Mouse (Mus musculus) embryo, embryonic 10.5 days (tissue): Measurements from ENCODE around the gene Smc5.
A peak's percentile ranks its signal among the peaks of the same experiment; 100 is the strongest.

Source experiments
- DNase-seq: peaks from one replicate; pipeline ENCODE4 v3.0.0-alpha.2; 2015; ENCODE audit warnings: low spot score

The Smc5 gene

GRCm38 (mm10) chr19:23188986-23189385, 84.7 kb downstream of the Smc5 start:
- no peak for DNase-seq

DNA sequence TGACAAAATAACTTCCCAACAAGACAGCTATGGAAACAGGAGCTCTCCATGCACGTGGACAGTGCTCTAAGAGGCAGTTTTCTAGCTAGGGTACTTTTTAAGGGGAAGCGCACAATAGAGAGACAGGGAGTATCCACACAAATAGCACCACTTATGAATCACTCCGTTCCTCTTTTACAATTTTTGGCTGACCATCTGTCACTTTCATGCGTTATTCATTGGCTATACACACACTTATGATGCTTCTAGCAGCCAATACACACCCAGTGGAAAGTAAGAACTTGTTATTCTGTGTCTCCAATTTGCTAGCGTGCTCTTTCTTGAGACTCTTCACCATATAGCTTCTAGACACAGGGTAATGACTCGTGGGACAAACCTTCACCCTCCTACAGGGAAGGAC, 86.0 kb downstream of the Smc5 start:
- no peak for DNase-seq

DNA sequence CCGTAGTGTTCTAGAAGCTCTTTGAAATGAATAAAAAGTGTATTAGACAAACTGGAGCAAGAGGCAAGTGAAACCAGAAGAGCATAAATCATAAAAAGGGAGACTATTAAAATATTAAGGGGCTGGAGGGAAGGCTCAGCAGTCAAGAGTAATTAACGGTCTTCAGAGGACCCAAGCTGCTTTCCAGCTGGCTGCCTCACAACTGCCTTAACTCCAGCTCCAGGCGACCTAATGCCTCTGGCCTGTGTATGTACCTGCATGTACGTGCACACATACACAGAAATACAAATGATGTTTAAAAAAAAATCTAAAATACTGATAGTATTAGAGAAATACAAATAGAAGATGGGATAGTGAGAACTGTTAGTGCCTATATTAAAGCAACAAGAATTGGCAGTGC, 89.6 kb downstream of the Smc5 start:
- no peak for DNase-seq

DNA sequence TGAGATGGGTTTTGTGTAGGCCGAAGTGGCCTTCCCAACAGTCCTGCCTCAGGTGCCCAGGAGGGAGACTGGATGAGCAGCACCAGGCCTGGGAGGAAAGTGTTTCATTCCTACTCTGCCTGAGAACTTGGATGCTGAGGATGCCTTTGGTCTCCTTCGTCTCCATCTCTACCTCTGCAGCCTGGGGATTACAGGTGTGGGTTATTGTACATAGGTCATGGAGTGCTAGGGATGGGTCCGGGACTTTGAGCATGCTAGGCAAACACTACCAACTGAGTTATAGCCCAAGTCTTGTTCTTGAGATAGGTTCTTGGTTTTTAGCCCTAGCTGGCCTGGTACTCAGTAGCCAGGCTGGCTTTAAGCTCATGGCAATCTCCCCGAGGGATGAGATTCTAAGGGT, 90.2 kb downstream of the Smc5 start:
- DNase-seq = no peak

- DNase-seq = no peak
Observed at GRCm38 (mm10) chr19:23178533-23178932, 95.2 kb downstream of the Smc5 start.

DNA sequence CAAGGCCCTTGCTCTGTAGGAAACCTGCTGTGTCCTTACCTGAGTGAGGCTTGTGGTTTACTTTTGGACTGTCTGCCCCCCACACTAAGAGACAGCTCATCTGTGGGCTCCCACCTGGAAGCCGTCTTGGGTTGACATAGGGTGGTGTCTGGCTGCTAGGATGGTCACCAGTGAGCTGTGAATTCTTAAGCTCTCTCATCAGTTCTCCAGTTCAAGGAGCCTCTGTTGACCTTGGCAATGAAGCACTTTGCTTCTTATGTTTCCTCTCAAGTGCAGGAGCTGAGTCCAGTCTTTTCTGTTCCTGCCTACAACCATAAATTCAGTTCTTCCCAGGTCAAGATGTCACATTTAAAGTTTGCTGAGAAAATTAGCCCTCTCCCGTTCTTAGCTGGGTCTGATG, 98.2 kb downstream of the Smc5 start:
- no peak for DNase-seq

DNA sequence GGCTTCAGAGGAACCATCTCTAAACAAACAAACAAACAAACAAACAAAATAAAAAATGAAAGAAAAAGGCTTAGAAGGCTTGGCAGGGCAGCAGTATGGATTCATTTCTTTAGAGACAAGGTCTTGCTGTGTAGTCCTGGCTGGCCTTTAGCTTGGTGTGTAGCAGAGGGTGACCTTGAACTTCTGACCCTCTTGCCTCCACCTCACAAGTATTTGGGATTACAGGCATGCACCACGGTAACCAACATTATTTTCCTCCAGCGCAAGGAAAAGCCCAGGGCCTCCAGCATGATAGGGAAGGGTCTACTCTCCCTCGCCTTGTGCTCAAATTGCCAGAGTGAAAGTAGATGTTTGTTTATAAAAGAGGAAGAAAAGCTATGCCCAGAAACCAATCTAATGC, 98.6 kb downstream of the Smc5 start:
- DNase-seq = no peak

DNA sequence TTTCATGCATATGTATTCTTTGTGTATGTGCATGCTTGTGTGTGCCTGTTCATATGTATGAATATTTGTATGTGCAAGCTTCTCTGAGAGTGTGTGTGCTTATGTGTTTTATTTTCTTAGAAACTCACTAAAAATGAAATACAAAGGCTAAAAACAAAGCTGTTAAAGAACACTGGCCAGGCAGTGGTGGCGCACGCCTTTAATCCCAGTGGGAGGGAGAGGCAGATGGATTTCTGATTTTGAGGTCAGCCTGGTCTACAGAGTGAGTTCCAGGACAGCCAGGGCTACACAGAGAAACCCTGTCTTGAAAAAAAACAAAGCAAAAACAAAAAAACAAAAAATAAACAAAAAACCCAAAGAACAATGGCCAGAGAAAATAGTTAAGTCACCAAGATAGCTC, 102.6 kb downstream of the Smc5 start:
- no peak for DNase-seq

- no peak for DNase-seq
Observed at GRCm38 (mm10) chr19:23170476-23170875, 103.2 kb downstream of the Smc5 start.

DNA sequence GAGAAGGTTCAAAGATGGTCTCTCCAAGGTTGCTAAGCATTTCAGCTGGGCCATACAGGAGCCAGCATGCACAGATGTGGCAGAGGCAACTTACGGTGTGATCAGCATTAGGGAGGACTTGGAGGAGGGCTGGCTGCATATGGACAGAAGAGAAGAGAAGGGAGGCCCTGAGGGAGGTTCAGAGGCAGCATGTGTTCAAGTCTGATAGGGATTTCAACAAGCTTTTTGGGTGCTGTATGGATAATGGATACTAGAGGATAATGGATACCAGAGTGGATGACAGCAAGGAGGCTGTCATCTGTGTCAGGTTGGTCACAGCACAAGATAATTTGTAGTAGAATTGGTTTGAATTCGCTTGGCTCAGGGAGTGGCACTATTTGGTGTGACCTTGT, 104.0 kb downstream of the Smc5 start:
- DNase-seq = no peak

GRCm38 (mm10) chr19:23168899-23169658, 104.6 kb downstream of the Smc5 start:
- DNase-seq = no peak

GRCm38 (mm10) chr19:23166550-23167284, 107.0 kb downstream of the Smc5 start:
- DNase-seq = no peak

DNA sequence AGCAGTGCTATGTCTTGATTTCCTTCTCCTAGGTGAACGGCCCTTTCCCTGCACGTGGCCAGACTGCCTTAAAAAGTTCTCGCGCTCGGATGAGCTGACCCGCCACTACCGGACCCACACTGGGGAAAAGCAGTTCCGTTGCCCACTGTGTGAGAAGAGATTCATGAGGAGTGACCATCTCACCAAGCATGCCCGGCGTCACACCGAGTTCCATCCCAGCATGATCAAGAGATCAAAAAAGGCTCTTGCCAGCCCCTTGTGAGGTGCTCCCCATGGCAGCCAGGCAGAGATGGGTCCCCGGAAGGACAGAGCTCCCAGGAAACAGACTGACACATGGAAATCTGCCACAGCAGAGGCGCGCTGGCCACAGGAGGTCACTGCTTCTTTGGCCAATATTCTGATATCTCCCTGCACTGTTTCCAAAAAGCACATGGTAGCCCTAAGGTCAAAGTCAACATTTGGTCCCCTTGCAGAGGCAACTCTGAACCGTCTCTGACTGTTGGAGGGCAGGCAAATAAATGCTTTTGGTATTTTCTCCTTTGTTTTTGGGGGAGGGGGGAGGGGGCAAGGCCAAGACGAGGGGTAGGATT, 109.0 kb downstream of the Smc5 start:
- no peak for DNase-seq

DNA sequence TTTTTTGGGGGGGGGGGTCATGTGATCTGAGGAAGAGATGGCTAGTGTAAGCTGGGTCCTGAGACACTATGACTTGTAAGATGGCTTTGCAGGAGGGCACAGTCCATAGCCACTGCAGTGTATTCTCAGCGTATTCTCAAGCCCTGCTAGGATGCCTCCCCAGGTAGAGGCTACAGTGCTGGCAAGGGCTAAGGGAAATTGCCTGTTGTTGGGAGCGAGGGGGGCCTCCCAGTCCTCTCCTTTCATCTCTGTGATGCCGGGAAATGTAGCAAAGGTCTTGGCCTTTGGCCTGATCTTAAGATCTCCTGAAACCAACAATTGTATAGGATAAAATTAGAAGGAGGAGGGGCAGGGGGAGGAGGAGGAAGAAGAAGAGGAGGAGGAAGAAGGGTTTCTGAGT, 110.3 kb downstream of the Smc5 start:
- DNase-seq = no peak

DNA sequence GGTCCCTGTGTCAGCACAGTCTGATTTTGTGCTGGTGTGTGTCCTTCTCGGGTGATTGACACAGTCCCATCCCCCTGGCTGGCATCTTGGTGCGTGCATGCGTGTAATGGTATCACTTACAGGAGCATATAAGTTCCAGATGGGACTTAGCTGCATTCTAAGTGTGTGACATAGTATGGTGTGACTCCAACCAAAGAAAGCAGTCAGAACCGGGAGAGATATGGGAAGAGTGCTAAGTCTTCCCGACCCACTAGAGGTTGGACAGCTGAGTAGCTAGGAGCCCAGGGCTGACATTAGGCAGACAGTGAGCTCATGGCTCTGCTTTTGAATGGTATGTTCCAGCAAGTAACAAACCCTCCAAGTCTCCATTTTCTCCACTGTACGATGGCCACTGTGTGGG, 110.8 kb downstream of the Smc5 start:
- DNase-seq = no peak

GRCm38 (mm10) chr19:23162387-23162809, 111.3 kb downstream of the Smc5 start:
- DNase-seq = peak; percentile 46

DNA sequence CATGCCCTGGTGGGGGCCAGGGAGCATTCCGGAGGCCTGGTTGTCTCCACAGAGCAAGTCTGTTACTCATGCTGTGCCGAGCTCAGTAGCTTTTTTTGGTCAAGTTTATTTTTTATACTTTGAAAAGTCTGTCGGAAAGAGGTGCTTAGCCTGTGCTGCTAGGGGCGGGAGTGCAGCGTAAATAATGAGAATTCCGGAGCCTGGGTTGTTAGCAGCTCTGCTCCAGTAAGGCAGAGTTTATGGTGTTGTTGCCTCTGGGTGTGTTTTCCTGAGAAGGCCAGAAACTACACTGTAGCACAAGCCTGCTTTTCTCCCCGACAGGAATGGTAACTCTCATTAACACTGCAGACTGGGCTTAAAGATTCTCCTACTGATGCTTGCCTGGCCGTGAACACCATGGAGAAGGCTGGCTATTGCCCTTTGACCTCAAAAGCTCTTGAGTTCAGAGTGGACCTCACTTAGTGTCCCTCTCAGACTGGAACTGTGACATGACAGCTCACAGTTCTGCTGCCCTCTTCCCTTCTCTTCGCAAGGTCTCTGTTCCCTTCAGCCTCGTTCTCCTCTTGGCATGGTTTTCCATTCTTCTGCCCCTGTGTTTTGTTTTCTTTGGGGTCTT, 113.8 kb downstream of the Smc5 start:
- no peak for DNase-seq
